Comparison of ENCODE assay signal across 8 mouse cellular contexts in genomic region chr8:11004781-11005459, GRCm38 (mm10). TPM values are rescaled to one million over a fixed set of nuclear protein-coding genes. Genes with fewer than 3 reads are reported as not detected.
DNase-seq lines count a peak whose midpoint lies in the region; ATAC-seq lines count a peak whose summit lies in the region.

No protein-coding gene starts in this region.

- peak; percentile 48 for DNase-seq in cerebellum, adult 11-12 months
- no peak for DNase-seq in cerebellum, postnatal 4 days (ENCODE audit: low spot score in 2 of 2)
- peak; percentile 54 to 60 for DNase-seq in B cell, adult 2 months
- no peak for DNase-seq in forebrain, embryonic 11.5 days (ENCODE audit: low spot score)
- peak; percentile 12 for DNase-seq in liver
- DNase-seq in yolk sac, embryonic 10.5 days (ENCODE audit: low spot score), result no peak
- DNase-seq in adrenal gland, postnatal 36 days, result no peak

- no peaks in the 10 kb centered on the region for H3K36me3 ChIP-seq in forebrain, embryonic 11.5 days (ENCODE audit: control insufficient read depth, insufficient read depth, low read length)

- WGBS in forebrain, embryonic 11.5 days, result 78% methylated on average over 22 of the region's 22 CpGs

- H3K4me1 ChIP-seq in forebrain, embryonic 11.5 days (replicated peaks; ENCODE audit: control insufficient read depth, insufficient read depth, low read length), result peaks cover 48% of the 10 kb centered on the region

- H3K4me2 ChIP-seq in forebrain, embryonic 11.5 days (ENCODE audit: low read depth, low read length, severe bottlenecking), result peak overlapping the region; percentile 66

- ATAC-seq in forebrain, embryonic 11.5 days (replicated peaks; ENCODE audit: low FRiP score), result no peak
- no peak for ATAC-seq in granulocyte monocyte progenitor cell, adult 5-6 weeks (replicated peaks; ENCODE audit: poor library complexity, severe bottlenecking)

- H3K27ac ChIP-seq in forebrain, embryonic 11.5 days (ENCODE audit: low read depth, low read length), result no peak overlapping the region

- H3K9ac ChIP-seq in forebrain, embryonic 11.5 days (ENCODE audit: low read length), result peak overlapping the region; percentile 53

- H3K27me3 ChIP-seq in forebrain, embryonic 11.5 days (ENCODE audit: control insufficient read depth, insufficient read depth, low read length), result no peaks in the 10 kb centered on the region; the same call in 1 of the 2 replicates

- H3K4me3 ChIP-seq in forebrain, embryonic 11.5 days (ENCODE audit: low read depth, low read length), result peak overlapping the region; percentile 78

- H3K9me3 ChIP-seq in forebrain, embryonic 11.5 days (ENCODE audit: control insufficient read depth, low read length), result no peaks in the 10 kb centered on the region

RNA-seq across cellular contexts. Expression of gene Irs2, which starts 3.3 kb away (rescaled TPM):
- 6.6 and 7.7 TPM in 2 replicates for polyA plus RNA-seq in forebrain, embryonic 11.5 days (2014; fragmentation: Nextera tagmentation; extraction: Ambion mirVana)
- 10 to 100 TPM; 47.4 to 60.1 TPM for total RNA-seq in adrenal gland, postnatal 36 days (2021)
- total RNA-seq in granulocyte monocyte progenitor cell, adult 5-6 weeks (2014; fragmentation: Nextera tagmentation), result 3.5 and 5.3 TPM in 2 replicates
- 2.3 and 2.7 TPM in 2 replicates for total RNA-seq in granulocyte monocyte progenitor cell, adult 5-6 weeks (2017)

Comparison
In these comparisons a context has a peak if more than half of its experiments do, and no peak if none do; other contexts are left out.
1. DNase-seq: peak in cerebellum, adult 11-12 months (single experiment), B cell, adult 2 months (2 of 2) and liver (single experiment); none in cerebellum, postnatal 4 days (0 of 2), forebrain, embryonic 11.5 days (single experiment), yolk sac, embryonic 10.5 days (single experiment) and adrenal gland, postnatal 36 days (0 of 2).
2. RNA of gene Irs2, which starts 3.3 kb away (total RNA-seq): 47.4 to 60.1 TPM in adrenal gland, postnatal 36 days; 2.3 to 5.3 TPM in granulocyte monocyte progenitor cell, adult 5-6 weeks; every median in the first group is over 4 times any median in the second.